Mouse (Mus musculus): Measurements from ENCODE around the gene A430078G23Rik. TPM values are rescaled to one million over a fixed set of nuclear protein-coding genes. Genes with fewer than 3 reads are reported as not detected.

Gene A430078G23Rik
- polyA plus RNA-seq, 1 experiment from 2014 or later, result not detected

DNA sequence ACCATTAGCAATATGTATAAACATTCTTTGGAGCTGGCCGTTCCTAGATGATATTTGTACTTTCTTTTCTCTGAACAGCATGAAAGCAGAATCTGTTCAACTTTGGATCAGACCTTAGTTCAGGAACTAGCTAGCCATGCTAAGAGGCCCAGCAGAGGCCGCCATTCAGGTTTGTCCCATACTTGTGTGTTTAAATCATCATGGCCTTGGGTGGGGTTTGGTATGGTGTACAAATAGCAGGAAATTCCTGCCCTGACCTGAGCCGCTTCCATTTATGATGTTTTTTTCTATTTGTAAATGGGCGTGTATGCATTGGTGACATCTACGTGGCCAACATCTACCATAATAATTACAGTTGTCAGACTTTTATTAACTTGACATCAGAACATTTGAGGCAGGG, 72.0 kb downstream of the A430078G23Rik start:
- Histone ChIP-seq H3K36me3 (ENCODE audit: control insufficient read depth, insufficient read depth, low read length) (no peaks in the 10 kb centered on the region), H3K9ac (ENCODE audit: low read depth, low read length) (no peak overlapping the region), H3K4me2 (replicated peaks; ENCODE audit: low read depth, low read length) (no peak overlapping the region), H3K4me3 (ENCODE audit: low read depth, low read length) (no peak overlapping the region), H3K27ac (ENCODE audit: low read depth, low read length) (no peak overlapping the region), H3K4me1 (replicated peaks; ENCODE audit: control insufficient read depth, insufficient read depth, low read length) (no peaks in the 10 kb centered on the region), H3K9me3 (ENCODE audit: control insufficient read depth, low read length) (no peaks in the 10 kb centered on the region), H3K27me3 (ENCODE audit: control insufficient read depth, insufficient read depth, low read length) (no peaks in the 10 kb centered on the region)
- 92% methylated on average over 5 of the region's 5 CpGs for WGBS
- DNase-seq (ENCODE audit: low spot score) (no peak), ATAC-seq (ENCODE audit: low FRiP score) (no peak)

GRCm38 (mm10) chr8:3426211-3426610, 73.0 kb downstream of the A430078G23Rik start:
- no peaks in the 10 kb centered on the region for H3K27me3 ChIP-seq (ENCODE audit: control insufficient read depth, insufficient read depth, low read length)
- no peak for ATAC-seq (ENCODE audit: low FRiP score)
- WGBS, result 91% methylated on average over 3 of the region's 3 CpGs
- DNase-seq (ENCODE audit: low spot score), result no peak
- H3K9ac ChIP-seq (ENCODE audit: low read depth, low read length), result no peak overlapping the region
- H3K9me3 ChIP-seq (ENCODE audit: control insufficient read depth, low read length), result no peaks in the 10 kb centered on the region
- no peak overlapping the region for H3K4me3 ChIP-seq (ENCODE audit: low read depth, low read length)
- no peak overlapping the region for H3K27ac ChIP-seq (ENCODE audit: low read depth, low read length)
- H3K4me1 ChIP-seq (replicated peaks; ENCODE audit: control insufficient read depth, insufficient read depth, low read length), result no peaks in the 10 kb centered on the region
- no peaks in the 10 kb centered on the region for H3K36me3 ChIP-seq (ENCODE audit: control insufficient read depth, insufficient read depth, low read length)
- no peak overlapping the region for H3K4me2 ChIP-seq (replicated peaks; ENCODE audit: low read depth, low read length)

DNA sequence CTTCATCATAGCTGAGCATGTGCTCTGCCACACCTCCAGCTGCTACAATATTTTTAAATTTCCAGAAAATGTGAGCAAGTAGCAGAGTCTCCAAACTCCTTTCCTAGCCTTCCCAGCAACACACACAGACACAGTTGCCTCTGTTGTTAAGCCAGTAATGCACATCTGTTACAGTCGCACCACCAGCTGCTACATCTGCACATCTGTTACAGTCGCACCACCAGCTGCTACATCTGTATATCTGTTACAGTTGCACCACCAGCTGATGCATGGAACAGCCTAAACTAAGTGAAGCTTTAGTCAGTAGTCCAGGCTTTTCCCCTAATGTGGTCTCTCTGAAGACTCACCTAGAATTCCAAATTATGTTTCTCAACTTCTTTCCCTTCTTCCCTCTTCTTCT, 75.2 kb downstream of the A430078G23Rik start:
- Histone ChIP-seq H3K9me3 (ENCODE audit: control insufficient read depth, low read length) (no peaks in the 10 kb centered on the region), H3K27me3 (ENCODE audit: control insufficient read depth, insufficient read depth, low read length) (no peaks in the 10 kb centered on the region), H3K27ac (ENCODE audit: low read depth, low read length) (no peak overlapping the region), H3K4me3 (ENCODE audit: low read depth, low read length) (no peak overlapping the region), H3K4me2 (replicated peaks; ENCODE audit: low read depth, low read length) (no peak overlapping the region), H3K4me1 (replicated peaks; ENCODE audit: control insufficient read depth, insufficient read depth, low read length) (no peaks in the 10 kb centered on the region), H3K36me3 (ENCODE audit: control insufficient read depth, insufficient read depth, low read length) (0 out of 2 replicates have a peak, but pooled peaks cover 4% of the 10 kb centered on the region), H3K9ac (ENCODE audit: low read depth, low read length) (no peak overlapping the region)
- WGBS, result 88% methylated on average over 2 of the region's 2 CpGs
- no peak for DNase-seq (ENCODE audit: low spot score)
- no peak for ATAC-seq (ENCODE audit: low FRiP score)

- Histone ChIP-seq H3K9me3 (ENCODE audit: control insufficient read depth, low read length) (no peaks in the 10 kb centered on the region), H3K4me3 (ENCODE audit: low read depth, low read length) (no peak overlapping the region), H3K4me1 (replicated peaks; ENCODE audit: control insufficient read depth, insufficient read depth, low read length) (no peaks in the 10 kb centered on the region), H3K27ac (ENCODE audit: low read depth, low read length) (no peak overlapping the region), H3K36me3 (ENCODE audit: control insufficient read depth, insufficient read depth, low read length) (0 out of 2 replicates have a peak, but pooled peaks cover 4% of the 10 kb centered on the region), H3K4me2 (replicated peaks; ENCODE audit: low read depth, low read length) (no peak overlapping the region), H3K9ac (ENCODE audit: low read depth, low read length) (no peak overlapping the region), H3K27me3 (ENCODE audit: control insufficient read depth, insufficient read depth, low read length) (no peaks in the 10 kb centered on the region)
- no peak for ATAC-seq (ENCODE audit: low FRiP score)
- WGBS, result 77% methylated on average over 2 of the region's 2 CpGs
- no peak for DNase-seq (ENCODE audit: low spot score)
Measured at GRCm38 (mm10) chr8:3429966-3430365, 76.8 kb downstream of the A430078G23Rik start.

DNA sequence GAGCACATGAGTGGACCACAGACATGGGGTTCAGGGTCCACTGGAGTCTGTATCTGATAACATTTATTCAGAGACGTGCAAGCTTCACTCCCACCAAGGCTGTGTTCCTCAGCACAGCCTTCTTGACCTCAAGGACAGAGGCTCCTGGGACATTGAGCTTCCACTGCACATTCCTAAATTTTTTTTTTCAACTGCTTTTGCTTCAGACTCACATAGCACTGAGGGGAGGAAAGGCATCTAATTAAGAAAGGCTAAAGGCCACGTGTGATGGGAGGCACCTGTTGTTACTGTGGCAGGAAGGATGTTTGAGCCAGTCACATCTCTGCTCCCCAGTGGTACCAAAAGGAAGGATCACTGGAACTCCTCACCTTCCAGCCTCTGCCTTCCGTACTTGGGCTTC, 77.9 kb downstream of the A430078G23Rik start:
- Histone ChIP-seq H3K36me3 (ENCODE audit: control insufficient read depth, insufficient read depth, low read length) (0 out of 2 replicates have a peak, but pooled peaks cover 4% of the 10 kb centered on the region), H3K9me3 (ENCODE audit: control insufficient read depth, low read length) (no peaks in the 10 kb centered on the region), H3K4me1 (replicated peaks; ENCODE audit: control insufficient read depth, insufficient read depth, low read length) (no peaks in the 10 kb centered on the region), H3K4me2 (replicated peaks; ENCODE audit: low read depth, low read length) (no peak overlapping the region), H3K27ac (ENCODE audit: low read depth, low read length) (no peak overlapping the region), H3K4me3 (ENCODE audit: low read depth, low read length) (no peak overlapping the region), H3K27me3 (ENCODE audit: control insufficient read depth, insufficient read depth, low read length) (no peaks in the 10 kb centered on the region), H3K9ac (ENCODE audit: low read depth, low read length) (no peak overlapping the region)
- DNase-seq (ENCODE audit: low spot score) (no peak), ATAC-seq (ENCODE audit: low FRiP score) (no peak)
- 87% methylated on average over 3 of the region's 3 CpGs for WGBS

- Histone ChIP-seq H3K9me3 (ENCODE audit: control insufficient read depth, low read length) (no peaks in the 10 kb centered on the region), H3K4me1 (replicated peaks; ENCODE audit: control insufficient read depth, insufficient read depth, low read length) (no peaks in the 10 kb centered on the region), H3K36me3 (ENCODE audit: control insufficient read depth, insufficient read depth, low read length) (0 out of 2 replicates have a peak, but pooled peaks cover 12% of the 10 kb centered on the region), H3K4me3 (ENCODE audit: low read depth, low read length) (no peak overlapping the region), H3K27ac (ENCODE audit: low read depth, low read length) (no peak overlapping the region), H3K27me3 (ENCODE audit: control insufficient read depth, insufficient read depth, low read length) (no peaks in the 10 kb centered on the region), H3K9ac (ENCODE audit: low read depth, low read length) (no peak overlapping the region), H3K4me2 (replicated peaks; ENCODE audit: low read depth, low read length) (no peak overlapping the region)
- DNase-seq (ENCODE audit: low spot score) (no peak), ATAC-seq (ENCODE audit: low FRiP score) (no peak)
- WGBS, result 94% methylated on average over 6 of the region's 6 CpGs
Measured at GRCm38 (mm10) chr8:3436492-3436891, 83.3 kb downstream of the A430078G23Rik start.

GRCm38 (mm10) chr8:3439510-3439909, 86.3 kb downstream of the A430078G23Rik start:
- no peak overlapping the region for H3K4me2 ChIP-seq (replicated peaks; ENCODE audit: low read depth, low read length)
- no peak overlapping the region for H3K27ac ChIP-seq (ENCODE audit: low read depth, low read length)
- H3K9ac ChIP-seq (ENCODE audit: low read depth, low read length), result no peak overlapping the region
- H3K36me3 ChIP-seq (ENCODE audit: control insufficient read depth, insufficient read depth, low read length), result 0 out of 2 replicates have a peak, but pooled peaks cover 8% of the 10 kb centered on the region
- no peaks in the 10 kb centered on the region for H3K9me3 ChIP-seq (ENCODE audit: control insufficient read depth, low read length)
- peak; percentile 30 for DNase-seq (ENCODE audit: low spot score)
- H3K4me3 ChIP-seq (ENCODE audit: low read depth, low read length), result no peak overlapping the region
- 76% methylated on average over 12 of the region's 12 CpGs for WGBS
- ATAC-seq (ENCODE audit: low FRiP score), result no peak
- H3K27me3 ChIP-seq (ENCODE audit: control insufficient read depth, insufficient read depth, low read length), result no peaks in the 10 kb centered on the region
- H3K4me1 ChIP-seq (replicated peaks; ENCODE audit: control insufficient read depth, insufficient read depth, low read length), result no peaks in the 10 kb centered on the region

Other genes with a start within 250 kb of the A430078G23Rik start
- gene Insr, start 73.8 kb upstream of the A430078G23Rik start, polyA plus RNA-seq (2014; fragmentation: Nextera tagmentation; extraction: Ambion mirVana), result 41.1 and 49.3 TPM in 2 replicates
- gene Arhgef18, start 39.6 kb downstream of the A430078G23Rik start, polyA plus RNA-seq (2014; fragmentation: Nextera tagmentation; extraction: Ambion mirVana), result 9.2 and 10.9 TPM in 2 replicates
- 2.4 and 3.1 TPM in 2 replicates for gene Pex11g, start 114.3 kb downstream of the A430078G23Rik start, polyA plus RNA-seq (2014; fragmentation: Nextera tagmentation; extraction: Ambion mirVana)
- not detected in 2 replicates for gene Tex45, start 117.4 kb downstream of the A430078G23Rik start, polyA plus RNA-seq (2014; fragmentation: Nextera tagmentation; extraction: Ambion mirVana)
- gene Zfp358, start 139.7 kb downstream of the A430078G23Rik start, polyA plus RNA-seq (2014; fragmentation: Nextera tagmentation; extraction: Ambion mirVana), result 31.2 and 39.3 TPM in 2 replicates
- 36.8 and 49.5 TPM in 2 replicates for gene Mcoln1, start 147.0 kb downstream of the A430078G23Rik start, polyA plus RNA-seq (2014; fragmentation: Nextera tagmentation; extraction: Ambion mirVana)
- gene Pnpla6, start 162.0 kb downstream of the A430078G23Rik start, polyA plus RNA-seq (2014; fragmentation: Nextera tagmentation; extraction: Ambion mirVana), result 17.4 and 19.9 TPM in 2 replicates
- 3.2 and 3.9 TPM in 2 replicates for gene C330021F23Rik, start 214.6 kb downstream of the A430078G23Rik start, polyA plus RNA-seq (2014; fragmentation: Nextera tagmentation; extraction: Ambion mirVana)
- gene Camsap3, start 233.9 kb downstream of the A430078G23Rik start, polyA plus RNA-seq (2014; fragmentation: Nextera tagmentation; extraction: Ambion mirVana), result 13.3 and 15.3 TPM in 2 replicates

All from hindbrain, embryonic 11.5 days (tissue).